Mouse (Mus musculus) intestine, embryonic 14.5 days (tissue): ENCODE measurements around the gene Ppp3cb. TPM values are rescaled to one million over a fixed set of nuclear protein-coding genes. Genes with fewer than 3 reads are reported as not detected.

Source experiments
- ATAC-seq: fragments of 200-750 bp; cut with Nextera tagmentation; replicated peaks from 2 replicates; pipeline ENCODE4 v1.8.0; 2017; ENCODE audit warnings: low read depth, moderate number of reproducible peaks, moderate TSS enrichment, moderate library complexity; ENCODE audit not compliant: low FRiP score, low TSS enrichment
- DNase-seq: peaks from one replicate; pipeline ENCODE4 v3.0.0-alpha.2; 2018; ENCODE audit warnings: low spot score
- H3K27ac ChIP-seq: fragments of 300-500 bp; sonication (generic); 2 replicates; pipeline ENCODE4 v1.5.1; 2014; ENCODE audit warnings: low read depth, mild to moderate bottlenecking, control low read depth
- H3K27me3 ChIP-seq: fragments of 300-500 bp; sonication (generic); replicated peaks from 2 replicates; pipeline ENCODE4 v1.6.1; 2014; ENCODE audit warnings: low read length, control low read depth; ENCODE audit not compliant: control insufficient read depth, insufficient read depth
- H3K36me3 ChIP-seq: fragments of 300-500 bp; sonication (generic); 2 replicates; pipeline ENCODE4 v1.6.1; 2014; ENCODE audit warnings: low read length, control low read depth; ENCODE audit not compliant: control insufficient read depth, insufficient read depth
- H3K4me1 ChIP-seq: fragments of 300-500 bp; sonication (generic); replicated peaks from 2 replicates; pipeline ENCODE4 v1.6.1; 2014; ENCODE audit warnings: low read length, control low read depth, mixed read lengths; ENCODE audit not compliant: control insufficient read depth, insufficient read depth
- H3K4me2 ChIP-seq: fragments of 300-500 bp; sonication (generic); 2 replicates; pipeline ENCODE4 v1.6.1; 2014; ENCODE audit warnings: low read length
- H3K4me3 ChIP-seq: fragments of 300-500 bp; sonication (generic); 2 replicates; pipeline ENCODE4 v1.5.1; 2014; ENCODE audit warnings: low read depth, low read length, control low read depth, mixed read lengths
- H3K9ac ChIP-seq: fragments of 300-500 bp; sonication (generic); 2 replicates; pipeline ENCODE4 v1.6.1; 2014; ENCODE audit warnings: mild to moderate bottlenecking, low read length
- H3K9me3 ChIP-seq: fragments of 300-500 bp; sonication (generic); 2 replicates; pipeline ENCODE4 v1.6.1; 2016; ENCODE audit warnings: low read length, control low read depth; ENCODE audit not compliant: control insufficient read depth
- WGBS: fragments of 180-500 bp; shearing (Covaris S2); extraction: QIAGEN DNeasy Blood & Tissue Kit; methylation state at CpG from one replicate; pipeline ENCODE4 v1.1.7; 2014; 5-methylcytosine and 5-hydroxymethylcytosine counted together
- polyA plus RNA-seq: library from polyadenylated mRNA; unstranded; fragments of >200 nt; fragmentation: Nextera tagmentation; extraction: Ambion mirVana; gene quantifications from 2 replicates; pipeline ENCODE4 v1.2.1, GENCODE M21; 2014

The Ppp3cb gene
- polyA plus RNA-seq, 1 experiment from 2014 or later: 57.2 TPM

GRCm38 (mm10) chr14:20550136-20550535 lies 3.8 kb upstream of the Ppp3cb start:
- Histone ChIP-seq H3K4me1 (peaks cover 4% of the 10 kb centered on the region), H3K36me3 (peaks cover 48% of the 10 kb centered on the region), H3K4me3 (no peak overlapping the region), H3K27me3 (no peaks in the 10 kb centered on the region), H3K9me3 (no peaks in the 10 kb centered on the region), H3K27ac (no peak overlapping the region), H3K9ac (no peak overlapping the region), H3K4me2 (no peak overlapping the region)
- no peak for DNase-seq
- 96% methylated on average over 2 of the region's 2 CpGs for whole genome bisulfite sequencing
- no peak for ATAC-seq

GRCm38 (mm10) chr14:20545529-20546331 lies 643 bp downstream of the Ppp3cb start:
- Histone ChIP-seq H3K4me1 (peaks cover 12% of the 10 kb centered on the region), H3K9me3 (no peaks in the 10 kb centered on the region), H3K27me3 (no peaks in the 10 kb centered on the region), H3K4me2 (peak overlapping the region; percentile 64), H3K9ac (peak overlapping the region; percentile 92), H3K4me3 (peak overlapping the region; percentile 83), H3K36me3 (peaks cover 28% of the 10 kb centered on the region), H3K27ac (peak overlapping the region; percentile 98)
- WGBS: under 1% methylated on average over 60 of the region's 67 CpGs
- peak; percentile 99 for ATAC-seq
- peak; percentile 92 for DNase-seq

- Histone ChIP-seq H3K9me3 (no peaks in the 10 kb centered on the region), H3K27ac (no peak overlapping the region), H3K9ac (peak overlapping the region; percentile 92), H3K4me3 (peak overlapping the region; percentile 83), H3K4me2 (peak overlapping the region; percentile 64), H3K36me3 (peaks cover 18% of the 10 kb centered on the region), H3K4me1 (peaks cover 12% of the 10 kb centered on the region), H3K27me3 (no peaks in the 10 kb centered on the region)
- ATAC-seq (no peak), DNase-seq (no peak)
- WGBS: 66% methylated on average over 7 of the region's 7 CpGs
Measured at GRCm38 (mm10) chr14:20544467-20545411, 1.6 kb downstream of the Ppp3cb start.

GRCm38 (mm10) chr14:20529643-20530042 lies 16.7 kb downstream of the Ppp3cb start:
- ATAC-seq: no peak
- 93% methylated on average over 4 of the region's 4 CpGs for WGBS
- peaks cover 19% of the 10 kb centered on the region for H3K36me3 ChIP-seq

GRCm38 (mm10) chr14:20520179-20520578 lies 26.2 kb downstream of the Ppp3cb start:
- Histone ChIP-seq H3K27me3 (no peaks in the 10 kb centered on the region), H3K4me2 (no peak overlapping the region), H3K27ac (no peak overlapping the region), H3K4me1 (no peaks in the 10 kb centered on the region), H3K9ac (no peak overlapping the region), H3K4me3 (no peak overlapping the region), H3K9me3 (no peaks in the 10 kb centered on the region), H3K36me3 (peaks cover 58% of the 10 kb centered on the region)
- DNase-seq (no peak), ATAC-seq (no peak)
- 97% methylated on average over 2 of the region's 2 CpGs for WGBS

More at GRCm38 (mm10) chr14:20529643-20530042, 16.7 kb downstream of the Ppp3cb start:
- no peak for DNase-seq
- H3K27me3 ChIP-seq: no peaks in the 10 kb centered on the region
- no peak overlapping the region for H3K4me2 ChIP-seq
- H3K27ac ChIP-seq: no peak overlapping the region
- no peaks in the 10 kb centered on the region for H3K9me3 ChIP-seq
- H3K9ac ChIP-seq: no peak overlapping the region
- H3K4me1 ChIP-seq: no peaks in the 10 kb centered on the region
- H3K4me3 ChIP-seq: no peak overlapping the region

GRCm38 (mm10) chr14:20508424-20508823 lies 37.9 kb downstream of the Ppp3cb start:
- Histone ChIP-seq H3K4me2 (no peak overlapping the region), H3K9me3 (no peaks in the 10 kb centered on the region), H3K4me1 (no peaks in the 10 kb centered on the region), H3K9ac (no peak overlapping the region), H3K27ac (no peak overlapping the region), H3K27me3 (no peaks in the 10 kb centered on the region), H3K36me3 (peaks cover 54% of the 10 kb centered on the region), H3K4me3 (no peak overlapping the region)
- WGBS: 77% methylated on average over 2 of the region's 2 CpGs
- ATAC-seq (no peak), DNase-seq (no peak)

- ATAC-seq (no peak), DNase-seq (no peak)
- H3K4me2 ChIP-seq: no peak overlapping the region
- WGBS: 94% methylated on average over 10 of the region's 10 CpGs
- no peaks in the 10 kb centered on the region for H3K9me3 ChIP-seq
- no peak overlapping the region for H3K27ac ChIP-seq
- no peaks in the 10 kb centered on the region for H3K4me1 ChIP-seq
- H3K27me3 ChIP-seq: no peaks in the 10 kb centered on the region
- H3K9ac ChIP-seq: no peak overlapping the region
- no peak overlapping the region for H3K4me3 ChIP-seq
- peaks cover 46% of the 10 kb centered on the region for H3K36me3 ChIP-seq
Measured at GRCm38 (mm10) chr14:20502966-20503365, 43.4 kb downstream of the Ppp3cb start.

DNA sequence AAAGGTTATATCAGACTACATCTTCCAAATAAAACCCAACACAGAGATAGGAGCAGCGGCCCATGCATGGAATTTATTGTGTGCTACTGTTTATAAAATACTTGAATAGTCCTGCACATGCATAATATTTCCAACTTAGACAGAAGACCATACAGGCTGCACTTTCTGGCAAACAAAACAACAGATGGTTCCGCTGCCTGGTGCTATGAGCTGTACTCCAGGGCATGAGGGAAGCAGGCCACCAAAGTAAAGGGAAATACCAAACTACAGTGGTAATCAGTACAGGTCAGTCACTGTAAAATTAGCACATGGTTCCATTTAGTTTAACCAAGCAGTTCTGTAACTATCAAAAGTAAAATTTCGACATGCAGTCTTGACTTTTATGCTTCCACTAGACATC lies 46.4 kb downstream of the Ppp3cb start:
- Histone ChIP-seq H3K4me1 (no peaks in the 10 kb centered on the region), H3K9ac (no peak overlapping the region), H3K27ac (no peak overlapping the region), H3K4me3 (no peak overlapping the region), H3K9me3 (no peaks in the 10 kb centered on the region), H3K4me2 (no peak overlapping the region), H3K27me3 (no peaks in the 10 kb centered on the region), H3K36me3 (peaks cover 61% of the 10 kb centered on the region)
- DNase-seq (no peak), ATAC-seq (no peak)
- 92% methylated on average over 3 of the region's 3 CpGs for WGBS
